Mouse (Mus musculus): ENCODE measurements around the gene Adora1. TPM values are rescaled to one million over a fixed set of nuclear protein-coding genes. Genes with fewer than 3 reads are reported as not detected.

The Adora1 gene
- polyA plus RNA-seq, 2 experiments, result 1.4 to 2.0 TPM

GRCm38 (mm10) chr1:134240701-134241100, 5.5 kb upstream of the Adora1 start:
- Histone ChIP-seq H3K27me3 (ENCODE audit: control insufficient read depth, insufficient read depth, low read length) (peaks cover 9% of the 10 kb centered on the region), H3K9me3 (ENCODE audit: control insufficient read depth, low read length) (no peaks in the 10 kb centered on the region), H3K4me3 (replicated peaks; ENCODE audit: low read length) (no peak overlapping the region), H3K27ac (replicated peaks; ENCODE audit: low read depth, low read length) (no peak overlapping the region), H3K4me1 (ENCODE audit: control insufficient read depth, insufficient read depth, low read length) (peaks cover 7% of the 10 kb centered on the region), H3K4me2 (replicated peaks; ENCODE audit: low read depth, low read length, severe bottlenecking) (no peak overlapping the region), H3K36me3 (ENCODE audit: control insufficient read depth, insufficient read depth, low read length) (no peaks in the 10 kb centered on the region), H3K9ac (ENCODE audit: low read depth, low read length, severe bottlenecking) (no peak overlapping the region)
- WGBS, result 83% methylated on average over 9 of the region's 9 CpGs
- no peak for ATAC-seq (ENCODE audit: low FRiP score, low read depth)
- TF ChIP-seq POLR2A (IDR thresholded peaks at IDR 0.05; ENCODE audit: borderline replicate concordance, extremely low read depth, insufficient read depth, insufficient read length), result no peak
- DNase-seq (ENCODE audit: low spot score), result no peak

DNA sequence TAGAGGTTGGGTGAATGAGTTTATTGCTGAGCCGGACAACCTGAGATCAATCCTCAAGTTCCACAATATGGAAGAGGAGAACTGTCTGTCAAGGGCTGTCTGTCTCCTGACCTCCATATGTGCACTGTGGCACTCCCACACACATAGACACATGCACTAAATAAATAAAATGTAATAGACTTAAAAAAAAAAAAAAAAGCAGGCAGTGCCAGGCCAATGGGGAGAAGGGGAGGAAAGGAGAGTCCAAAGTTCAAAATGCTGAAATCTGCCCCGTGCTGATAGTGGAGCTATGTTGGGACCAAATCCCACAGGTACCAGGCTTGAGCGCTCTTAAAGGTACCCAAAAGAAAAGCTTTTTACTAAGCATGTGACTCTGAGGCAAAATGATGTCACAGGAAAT, 2.2 kb upstream of the Adora1 start:
- Histone ChIP-seq H3K4me2 (replicated peaks; ENCODE audit: low read depth, low read length, severe bottlenecking) (no peak overlapping the region), H3K4me1 (ENCODE audit: control insufficient read depth, insufficient read depth, low read length) (peaks cover 10% of the 10 kb centered on the region; the same call in 1 of the 2 replicates), H3K9me3 (ENCODE audit: control insufficient read depth, low read length) (no peaks in the 10 kb centered on the region), H3K36me3 (ENCODE audit: control insufficient read depth, insufficient read depth, low read length) (no peaks in the 10 kb centered on the region), H3K4me3 (replicated peaks; ENCODE audit: low read length) (no peak overlapping the region), H3K9ac (ENCODE audit: low read depth, low read length, severe bottlenecking) (no peak overlapping the region), H3K27ac (replicated peaks; ENCODE audit: low read depth, low read length) (no peak overlapping the region), H3K27me3 (ENCODE audit: control insufficient read depth, insufficient read depth, low read length) (peaks cover 33% of the 10 kb centered on the region)
- no peak for TF ChIP-seq POLR2A (IDR thresholded peaks at IDR 0.05; ENCODE audit: borderline replicate concordance, extremely low read depth, insufficient read depth, insufficient read length)
- ATAC-seq (ENCODE audit: low FRiP score, low read depth) (no peak), DNase-seq (ENCODE audit: low spot score) (no peak)
- WGBS, result 85% methylated on average over 3 of the region's 3 CpGs

DNA sequence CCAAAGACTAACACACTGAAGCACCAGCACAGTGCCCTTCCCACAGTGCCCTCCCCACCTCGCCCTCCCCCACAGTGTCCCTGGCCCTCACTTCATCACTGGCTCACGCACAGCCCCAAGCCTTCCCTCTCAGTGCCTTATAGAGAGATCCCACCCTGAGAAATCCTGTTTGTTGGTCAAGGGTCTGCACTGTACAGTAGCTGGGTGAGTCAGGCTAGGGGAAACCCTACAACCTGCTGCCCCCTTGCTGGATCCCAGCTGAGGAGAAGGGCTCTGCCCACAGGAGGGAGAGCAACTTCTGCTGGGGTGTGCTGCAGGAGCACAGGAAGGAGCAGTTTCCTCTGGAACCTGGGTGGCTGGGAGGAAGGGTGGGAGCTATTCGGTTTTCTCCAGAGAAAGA, 911 bp upstream of the Adora1 start:
- H3K9ac ChIP-seq (ENCODE audit: low read depth, low read length, severe bottlenecking), result 0 out of 2 replicates have a peak overlapping the region, but pooled peaks have one; percentile 43
- peak overlapping the region; percentile 95; the same call in 1 of the 2 replicates for H3K4me2 ChIP-seq (replicated peaks; ENCODE audit: low read depth, low read length, severe bottlenecking)
- no peak for TF ChIP-seq POLR2A (IDR thresholded peaks at IDR 0.05; ENCODE audit: borderline replicate concordance, extremely low read depth, insufficient read depth, insufficient read length)
- ATAC-seq (ENCODE audit: low FRiP score, low read depth), result no peak
- no peak overlapping the region for H3K27ac ChIP-seq (replicated peaks; ENCODE audit: low read depth, low read length)
- H3K27me3 ChIP-seq (ENCODE audit: control insufficient read depth, insufficient read depth, low read length), result peaks cover 33% of the 10 kb centered on the region
- H3K4me1 ChIP-seq (ENCODE audit: control insufficient read depth, insufficient read depth, low read length), result peaks cover 10% of the 10 kb centered on the region; the same call in 1 of the 2 replicates
- DNase-seq (ENCODE audit: low spot score), result no peak
- H3K4me3 ChIP-seq (replicated peaks; ENCODE audit: low read length), result no peak overlapping the region
- WGBS, result 34% methylated on average over 3 of the region's 3 CpGs
- H3K36me3 ChIP-seq (ENCODE audit: control insufficient read depth, insufficient read depth, low read length), result no peaks in the 10 kb centered on the region
- no peaks in the 10 kb centered on the region for H3K9me3 ChIP-seq (ENCODE audit: control insufficient read depth, low read length)

DNA sequence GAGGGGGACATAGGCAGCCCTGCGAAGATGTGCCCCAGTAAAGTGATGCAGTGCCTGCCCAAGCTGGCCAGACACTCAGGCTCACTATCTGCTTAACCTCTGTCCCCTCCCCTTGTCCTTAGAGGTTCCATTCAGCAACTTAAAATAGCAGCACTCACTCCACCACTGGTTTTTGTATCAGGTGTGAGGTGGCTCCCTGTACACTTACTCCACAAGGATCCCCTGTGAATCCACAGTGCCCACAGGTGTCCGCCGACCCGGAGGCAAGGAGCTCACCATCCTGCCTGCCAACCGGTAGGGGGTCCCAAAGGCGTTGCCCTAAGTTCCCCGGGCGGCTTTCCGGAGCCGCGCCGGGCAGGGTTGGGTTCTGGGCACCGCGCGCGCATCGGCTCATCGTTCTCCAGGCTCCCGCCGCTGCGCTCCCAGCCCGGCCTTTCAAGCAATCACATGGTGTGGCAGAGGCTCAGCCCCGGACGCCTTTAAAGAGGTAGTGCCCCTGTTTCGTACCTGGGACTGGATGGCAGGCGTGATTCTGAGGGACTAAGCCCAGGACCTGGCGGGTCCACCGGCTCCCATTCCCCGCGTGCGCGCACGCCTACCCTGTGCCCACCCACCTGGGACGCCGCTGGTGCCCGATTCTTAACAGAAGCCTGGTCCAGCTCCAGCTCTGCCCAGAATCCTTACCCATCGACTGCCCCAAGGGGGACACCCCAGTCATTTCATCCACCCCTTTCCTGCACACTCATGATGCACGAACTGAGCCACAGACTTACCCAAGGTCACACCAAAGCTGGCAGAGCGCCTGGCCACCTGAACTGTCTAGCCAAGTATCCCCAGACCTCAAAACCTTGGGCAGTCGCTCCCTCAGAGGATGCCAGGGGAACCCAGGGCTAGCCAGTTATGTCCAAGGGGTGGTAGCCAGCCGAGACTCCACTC, 508 bp downstream of the Adora1 start:
- 1% methylated on average over 38 of the region's 41 CpGs for WGBS
- no peak overlapping the region for H3K27ac ChIP-seq (replicated peaks; ENCODE audit: low read depth, low read length)
- ATAC-seq (ENCODE audit: low FRiP score, low read depth), result peak; percentile 20; the same call in 1 of the 2 replicates
- peak overlapping the region; percentile 43 for H3K9ac ChIP-seq (ENCODE audit: low read depth, low read length, severe bottlenecking)
- peak overlapping the region; percentile 95 for H3K4me2 ChIP-seq (replicated peaks; ENCODE audit: low read depth, low read length, severe bottlenecking)
- H3K27me3 ChIP-seq (ENCODE audit: control insufficient read depth, insufficient read depth, low read length), result peaks cover 33% of the 10 kb centered on the region
- H3K4me1 ChIP-seq (ENCODE audit: control insufficient read depth, insufficient read depth, low read length), result peaks cover 10% of the 10 kb centered on the region; the same call in 1 of the 2 replicates
- no peaks in the 10 kb centered on the region for H3K9me3 ChIP-seq (ENCODE audit: control insufficient read depth, low read length)
- TF ChIP-seq POLR2A (IDR thresholded peaks at IDR 0.05; ENCODE audit: borderline replicate concordance, extremely low read depth, insufficient read depth, insufficient read length), result no peak
- DNase-seq (ENCODE audit: low spot score), result no peak
- H3K4me3 ChIP-seq (replicated peaks; ENCODE audit: low read length), result peak overlapping the region; percentile 46
- H3K36me3 ChIP-seq (ENCODE audit: control insufficient read depth, insufficient read depth, low read length), result no peaks in the 10 kb centered on the region

- H3K27me3 ChIP-seq (ENCODE audit: control insufficient read depth, insufficient read depth, low read length), result peaks cover 33% of the 10 kb centered on the region
- H3K4me1 ChIP-seq (ENCODE audit: control insufficient read depth, insufficient read depth, low read length), result peaks cover 10% of the 10 kb centered on the region; the same call in 1 of the 2 replicates
- no peak for TF ChIP-seq POLR2A (IDR thresholded peaks at IDR 0.05; ENCODE audit: borderline replicate concordance, extremely low read depth, insufficient read depth, insufficient read length)
- peak overlapping the region; percentile 46; the same call in 1 of the 2 replicates for H3K4me3 ChIP-seq (replicated peaks; ENCODE audit: low read length)
- no peak for DNase-seq (ENCODE audit: low spot score)
- 57% methylated on average over 18 of the region's 19 CpGs for WGBS
- H3K27ac ChIP-seq (replicated peaks; ENCODE audit: low read depth, low read length), result no peak overlapping the region
- H3K4me2 ChIP-seq (replicated peaks; ENCODE audit: low read depth, low read length, severe bottlenecking), result peak overlapping the region; percentile 95
- H3K9ac ChIP-seq (ENCODE audit: low read depth, low read length, severe bottlenecking), result no peak overlapping the region
- no peaks in the 10 kb centered on the region for H3K36me3 ChIP-seq (ENCODE audit: control insufficient read depth, insufficient read depth, low read length)
- H3K9me3 ChIP-seq (ENCODE audit: control insufficient read depth, low read length), result no peaks in the 10 kb centered on the region
- no peak for ATAC-seq (ENCODE audit: low FRiP score, low read depth)
These were observed 1.4 kb downstream of the Adora1 start for GRCm38 (mm10) chr1:134233681-134234454.

All from limb, embryonic 14.5 days (tissue).